Mouse (Mus musculus): ENCODE results near the gene Upk1a. TPM values are rescaled to one million over a fixed set of nuclear protein-coding genes. Genes with fewer than 3 reads are reported as not detected.

The Upk1a gene
- total and polyA plus RNA-seq, 3 experiments, result 0.54 to 1.6 TPM; not detected in 1

- Histone ChIP-seq H3K36me3 (ENCODE audit: control insufficient read depth in 1 of 2, insufficient read depth in 2 of 2, low read length in 2 of 2) (peaks cover 4 to 13% of the 10 kb centered on the region in 2 experiments; a peak in 3 of 4 replicates), H3K9ac (ENCODE audit: control insufficient read depth, low read depth, low read length, poor library complexity, severe bottlenecking) (peak within 1 kb of the TSS; percentile 93), H3K4me3 (ENCODE audit: control insufficient read depth in 1 of 2, insufficient read depth in 1 of 2, low read depth in 2 of 2, low read length in 2 of 2) (peak within 1 kb of the TSS; percentile 83 to 99), H3K4me1 (ENCODE audit: control insufficient read depth in 1 of 2, insufficient read depth in 2 of 2, low read length in 2 of 2) (peaks cover 7 to 31% of the 10 kb centered on the region in 2 experiments; a peak in 3 of 4 replicates), H3K27ac (ENCODE audit: control insufficient read depth, low read depth, low read length) (peak within 1 kb of the TSS; percentile 70), H3K79me2 (ENCODE audit: control insufficient read depth, insufficient read depth, low read length, poor library complexity) (peaks cover 36% of the 10 kb centered on the region), H3K9me3 (replicated peaks; ENCODE audit: insufficient read depth, low read length) (no peaks in the 10 kb centered on the region), H3K27me3 (ENCODE audit: control insufficient read depth in 1 of 2, insufficient read depth in 2 of 2, low read length in 2 of 2) (no peaks in the 10 kb centered on the region)
- peak; percentile 97 for DNase-seq (ENCODE audit: low read depth, low spot score)
- TF ChIP-seq MAX (IDR thresholded peaks at IDR 0.05; ENCODE audit: low read length) (peak; percentile 45; the same call in 1 of the 2 replicates), TAL1 (IDR thresholded peaks at IDR 0.05; ENCODE audit: low read length) (no peak), MYC (IDR thresholded peaks at IDR 0.05; ENCODE audit: low read depth, low read length) (no peak), ELF1 (IDR thresholded peaks at IDR 0.05; ENCODE audit: low read depth, low read length) (peak; percentile 68; the same call in 1 of the 2 replicates), RCOR1 (IDR thresholded peaks at IDR 0.05; ENCODE audit: low read depth, low read length) (no peak), EP300 (IDR thresholded peaks at IDR 0.05; ENCODE audit: low read depth in 1 of 2, low read length in 2 of 2) (no peak), CTCF (IDR thresholded peaks at IDR 0.05 in 2 of 3, conservative IDR thresholded peaks at IDR 0.05 in 1 of 3; ENCODE audit: control insufficient read depth in 1 of 3, insufficient read depth in 1 of 3, low read depth in 2 of 3, low read length in 3 of 3, poor library complexity in 1 of 3, severe bottlenecking in 1 of 3) (no peak), TCF12 (IDR thresholded peaks at IDR 0.05; ENCODE audit: low read depth, low read length) (peak; percentile 45; the same call in 1 of the 2 replicates), CHD2 (IDR thresholded peaks at IDR 0.05; ENCODE audit: low read length) (no peak; the same call in 1 of the 2 replicates), ETS1 (IDR thresholded peaks at IDR 0.05; ENCODE audit: low read depth, low read length) (peak; percentile 43; the same call in 1 of the 2 replicates), ZMIZ1 (IDR thresholded peaks at IDR 0.05; ENCODE audit: low read depth, low read length) (no peak), ZKSCAN1 (IDR thresholded peaks at IDR 0.05; ENCODE audit: low read depth, low read length) (no peak), MAZ (IDR thresholded peaks at IDR 0.05; ENCODE audit: low read depth, low read length) (peak; percentile 91), CHD1 (IDR thresholded peaks at IDR 0.05; ENCODE audit: low read depth, low read length) (no peak), RAD21 (IDR thresholded peaks at IDR 0.05; ENCODE audit: low read depth, low read length) (no peak), E2F4 (IDR thresholded peaks at IDR 0.05; ENCODE audit: borderline replicate concordance, low read depth, low read length) (no peak), BHLHE40 (IDR thresholded peaks at IDR 0.05; ENCODE audit: borderline replicate concordance, low read depth, low read length) (0 out of 2 replicates have a peak, but pooled peaks have one; percentile 31), POLR2AphosphoS5 (IDR thresholded peaks at IDR 0.05; ENCODE audit: borderline replicate concordance, low read depth, low read length) (no peak), GABPA (IDR thresholded peaks at IDR 0.05; ENCODE audit: low read depth, low read length) (no peak), HCFC1 (IDR thresholded peaks at IDR 0.05; ENCODE audit: low read depth, low read length) (peak; percentile 95), MXI1 (IDR thresholded peaks at IDR 0.05; ENCODE audit: low read depth, low read length) (no peak; the same call in 1 of the 2 replicates), UBTF (IDR thresholded peaks at IDR 0.05; ENCODE audit: borderline replicate concordance, insufficient read depth, low read depth, low read length) (no peak), KAT2A (conservative IDR thresholded peaks at IDR 0.05; ENCODE audit: low read depth, low read length) (peak; percentile 87), SIN3A (IDR thresholded peaks at IDR 0.05; ENCODE audit: low read length) (peak; percentile 68; the same call in 1 of the 2 replicates), MAFK (IDR thresholded peaks at IDR 0.05; ENCODE audit: borderline replicate concordance, low read depth, low read length) (no peak), SMC3 (IDR thresholded peaks at IDR 0.05; ENCODE audit: low read depth, low read length) (no peak), ZC3H11A (IDR thresholded peaks at IDR 0.05; ENCODE audit: low read depth, low read length) (no peak), POLR2A (IDR thresholded peaks at IDR 0.05; ENCODE audit: control insufficient read depth in 1 of 2, insufficient read depth in 1 of 2, low read depth in 1 of 2, low read length in 2 of 2, poor library complexity in 1 of 2) (peak in 1 of 2 experiments; percentile 69; a peak in 2 of 4 replicates), JUND (IDR thresholded peaks at IDR 0.05; ENCODE audit: low read depth, low read length) (no peak), USF1 (IDR thresholded peaks at IDR 0.05; ENCODE audit: low read depth, low read length) (no peak), USF2 (IDR thresholded peaks at IDR 0.05; ENCODE audit: borderline replicate concordance in 1 of 2, insufficient read depth in 1 of 2, low read depth in 1 of 2, low read length in 2 of 2) (no peak), NELFE (IDR thresholded peaks at IDR 0.05; ENCODE audit: low read depth, low read length) (no peak; the same call in none of the 2 replicates), ZNF384 (IDR thresholded peaks at IDR 0.05; ENCODE audit: low read depth, low read length) (no peak), TBP (IDR thresholded peaks at IDR 0.05; ENCODE audit: low read depth, low read length) (no peak), MYB (IDR thresholded peaks at IDR 0.05; ENCODE audit: low read depth, low read length) (no peak), POLR2AphosphoS2 (IDR thresholded peaks at IDR 0.05; ENCODE audit: low read length) (no peak)
These were observed 23.8 kb downstream of the Upk1a start, which contains the start of gene Kmt2b for GRCm38 (mm10) chr7:30588676-30589434. Gene Kmt2b (minus strand): TSS chr7:30588726.

Measured in MEL (cell line).